Mouse (Mus musculus): Measurements from ENCODE around the gene Uaca.

Uaca gene

GRCm38 (mm10) chr9:60794210-60794840 is at the start of gene Uaca:
Gene Uaca (plus strand): TSS chr9:60794542.
- DNase-seq, result peak; percentile 57

DNA sequence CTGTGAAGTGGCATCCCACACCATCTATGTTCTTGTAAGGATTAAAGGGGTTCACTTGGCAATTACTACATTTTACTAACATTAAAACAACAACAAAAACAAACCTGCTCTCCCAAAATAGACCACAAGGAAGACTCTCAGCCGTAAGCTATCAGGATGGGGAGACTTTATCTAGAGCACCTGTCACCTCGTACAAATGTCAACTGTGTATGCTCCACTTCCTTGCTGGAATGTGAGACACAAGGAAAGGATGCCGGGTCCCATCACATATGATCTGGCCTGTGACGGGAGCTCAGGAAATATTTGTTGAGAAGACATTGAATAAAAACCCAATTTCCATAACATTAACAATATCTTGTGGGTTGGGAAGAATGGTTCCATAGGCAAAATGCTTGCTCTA is 49.4 kb upstream of the Uaca start:
- DNase-seq, result no peak

GRCm38 (mm10) chr9:60746561-60746960 is 47.8 kb upstream of the Uaca start:
- no peak for DNase-seq

DNA sequence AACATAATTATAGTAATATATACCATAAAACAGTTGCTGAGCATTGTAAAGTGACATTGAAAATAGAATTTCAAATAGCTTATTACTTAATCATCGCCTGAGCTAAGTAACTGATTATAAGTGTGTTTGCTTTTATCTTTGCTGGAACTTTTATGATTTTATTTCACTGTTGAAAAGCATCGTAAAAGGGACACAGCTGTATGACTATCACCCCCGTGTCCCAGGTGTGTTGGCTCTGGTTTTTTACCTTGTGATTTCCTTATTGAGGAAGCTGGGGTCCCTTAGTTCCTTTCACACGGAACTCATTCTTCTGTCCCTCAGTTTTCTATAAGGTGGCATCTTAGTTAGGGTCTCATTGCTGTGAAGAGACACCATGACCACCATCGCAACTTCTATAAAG is 46.7 kb upstream of the Uaca start:
- no peak for DNase-seq

- no peak for DNase-seq
These were observed 46.2 kb upstream of the Uaca start for GRCm38 (mm10) chr9:60748191-60748590.

DNA sequence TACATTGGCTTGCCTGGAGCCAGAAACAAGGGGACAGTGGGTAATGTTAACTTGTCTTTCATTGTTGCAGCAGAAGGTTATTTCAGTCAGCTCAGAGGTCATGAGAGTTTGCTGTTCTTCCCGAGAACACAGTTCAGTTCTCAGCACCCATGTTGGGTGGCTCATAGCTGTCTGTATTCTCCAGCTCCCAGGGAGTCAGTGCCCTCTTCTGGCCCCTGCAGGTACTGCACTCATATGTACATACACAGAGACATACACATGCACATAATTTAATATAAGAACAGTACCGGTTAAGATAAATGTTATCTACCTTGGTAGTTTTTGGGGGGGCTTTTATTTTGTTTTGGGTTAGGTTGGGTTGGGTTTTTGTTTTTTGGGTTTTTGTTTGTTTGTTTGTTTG is 45.2 kb upstream of the Uaca start:
- no peak for DNase-seq

GRCm38 (mm10) chr9:60751098-60751497 is 43.2 kb upstream of the Uaca start:
- no peak for DNase-seq

DNA sequence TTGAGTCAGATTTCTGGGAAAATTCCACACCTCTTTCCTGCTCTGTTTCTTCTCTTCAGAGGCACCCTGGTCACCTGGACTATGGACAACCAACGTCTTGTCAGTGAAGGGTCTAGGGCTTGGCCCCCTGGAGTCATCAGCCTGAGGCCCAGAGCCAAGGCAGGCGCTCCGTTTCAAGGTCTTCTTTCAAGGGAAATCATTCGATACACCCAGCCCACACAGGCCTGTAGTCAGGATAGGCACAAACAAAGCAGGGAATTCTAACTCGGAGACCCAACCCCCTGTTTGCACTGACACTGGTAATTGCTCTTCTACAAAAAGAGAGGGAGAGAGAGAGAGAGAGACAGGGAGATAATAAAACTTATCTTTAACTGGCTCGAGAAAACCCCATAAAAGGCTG is 42.4 kb upstream of the Uaca start:
- no peak for DNase-seq

- no peak for DNase-seq
These were observed 41.7 kb upstream of the Uaca start for GRCm38 (mm10) chr9:60752636-60753035.

DNA sequence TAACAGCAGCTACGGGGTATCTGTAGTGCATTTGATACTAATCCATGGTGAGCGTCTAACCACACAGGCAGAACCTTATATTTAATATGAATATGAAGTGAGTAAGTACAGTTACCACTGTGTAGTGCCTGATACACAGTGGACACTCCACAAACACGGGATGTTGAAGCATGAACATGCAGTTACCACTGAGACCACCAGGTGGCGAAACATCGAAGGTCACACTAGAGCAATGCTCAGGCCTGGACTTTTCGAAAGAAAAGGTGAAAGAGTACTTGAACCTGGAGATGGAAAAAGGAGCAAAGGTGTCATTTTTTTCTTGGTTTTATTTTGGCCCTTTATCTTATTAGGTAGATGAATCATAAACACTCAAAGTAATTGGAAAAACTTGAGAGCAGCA is 38.1 kb upstream of the Uaca start:
- peak; percentile 20 for DNase-seq

DNA sequence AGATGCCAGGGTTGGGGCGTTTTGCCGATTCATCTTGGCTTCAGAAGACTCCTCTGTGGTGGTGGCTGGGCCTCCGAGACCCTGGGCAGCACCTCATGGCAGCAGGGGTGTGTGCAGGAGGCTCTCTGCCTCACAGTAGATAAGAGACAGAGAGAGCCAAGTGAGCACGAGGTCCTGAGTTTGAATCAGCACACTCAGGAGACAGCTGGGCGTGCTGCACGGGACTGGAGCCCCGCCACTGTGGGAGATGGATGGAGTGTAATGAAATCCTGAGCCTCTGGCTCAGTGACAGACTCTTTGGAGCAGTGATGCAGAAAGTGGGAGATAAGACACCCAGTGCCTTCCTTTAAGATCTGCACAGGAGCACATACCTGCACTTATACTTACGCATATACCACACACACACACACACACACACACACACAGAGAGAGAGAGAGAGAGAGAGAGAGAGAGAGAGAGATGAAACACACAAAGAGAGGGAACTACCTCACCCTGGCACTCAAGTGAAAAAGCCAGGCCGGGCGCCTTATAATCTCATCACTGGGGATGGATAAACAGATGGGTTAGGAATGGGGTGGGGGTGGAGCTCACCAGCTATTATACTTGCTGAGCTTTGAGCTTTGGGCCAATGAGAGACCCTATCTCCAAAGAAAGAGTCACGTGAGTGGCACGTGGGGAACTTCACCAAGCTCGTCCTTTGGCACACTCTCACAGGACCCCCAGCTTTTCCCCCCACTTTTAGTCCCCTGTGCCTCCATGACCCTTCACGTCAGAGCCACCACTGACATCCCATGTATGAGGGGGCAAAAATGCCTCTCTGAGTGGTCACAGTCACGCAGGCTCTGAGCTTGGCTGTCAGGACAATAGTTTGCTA is 37.2 kb upstream of the Uaca start:
- DNase-seq, result no peak

DNA sequence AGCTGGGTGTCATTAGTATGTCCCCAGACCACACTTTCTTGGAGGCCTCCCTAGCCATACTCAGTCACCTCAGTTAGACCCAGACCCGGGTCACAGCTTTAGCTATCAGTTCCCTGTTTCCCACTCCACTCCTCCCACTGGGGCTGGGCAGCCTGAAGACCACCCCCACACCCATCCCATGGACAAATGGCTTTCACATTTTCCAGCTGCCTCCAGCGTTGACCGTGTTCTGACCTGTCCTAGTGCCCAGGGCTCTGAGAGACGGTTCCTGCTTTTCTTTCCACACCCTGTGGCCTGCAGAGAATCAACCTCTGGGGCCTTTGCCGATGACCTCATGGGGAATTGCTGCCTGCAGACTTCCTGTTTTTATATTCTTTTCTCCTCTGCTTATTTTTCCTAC is 36.5 kb upstream of the Uaca start:
- no peak for DNase-seq

DNA sequence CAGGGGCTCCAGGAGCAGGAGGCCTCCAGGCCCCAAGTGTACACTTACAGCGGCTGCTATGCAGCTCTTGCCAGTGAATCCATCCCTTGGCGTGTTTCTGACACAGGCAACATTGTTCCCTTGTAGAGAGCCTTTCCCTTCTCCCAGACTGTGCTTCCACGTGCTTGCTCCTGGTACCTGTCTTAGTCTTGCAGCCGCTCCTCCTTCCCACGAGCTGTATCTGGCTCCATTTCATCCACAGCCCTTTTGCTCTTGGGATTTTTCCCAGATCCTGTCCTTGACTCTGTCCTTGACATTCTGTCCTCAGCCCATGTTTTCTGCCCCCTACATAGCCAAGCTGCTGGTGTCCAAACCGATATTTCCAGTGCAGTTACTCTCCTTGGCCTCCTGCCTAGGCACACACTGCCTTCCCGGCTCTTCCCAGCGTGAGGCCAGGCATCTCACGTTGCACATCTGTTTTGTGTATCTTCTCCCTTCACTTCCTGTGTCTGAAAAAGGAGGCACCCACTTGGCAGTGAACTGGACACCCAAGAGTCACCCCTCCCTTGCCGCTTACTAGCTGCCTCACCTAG is 34.8 kb upstream of the Uaca start:
- no peak for DNase-seq

DNA sequence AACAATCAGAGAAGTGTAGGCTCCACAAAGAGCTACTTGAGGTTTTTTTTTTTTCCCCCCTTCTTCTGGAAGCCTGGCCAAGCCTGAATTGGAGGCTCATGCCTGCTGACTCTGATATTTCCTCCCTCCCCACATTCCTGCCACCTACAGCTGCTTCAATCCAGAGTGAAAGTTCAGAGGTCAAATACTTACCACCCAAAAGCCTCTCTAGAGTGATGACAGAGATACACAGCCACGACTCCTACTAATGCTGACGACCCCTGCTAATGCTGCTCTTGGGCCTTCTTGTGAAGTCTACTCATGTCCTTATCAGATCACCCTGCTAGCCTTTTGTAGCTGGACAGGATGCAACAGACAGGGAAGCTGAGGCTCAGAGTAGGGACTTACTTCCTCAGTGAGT is 29.2 kb upstream of the Uaca start:
- no peak for DNase-seq

GRCm38 (mm10) chr9:60768393-60768792 is 25.9 kb upstream of the Uaca start:
- no peak for DNase-seq

GRCm38 (mm10) chr9:60769711-60770111 is 24.6 kb upstream of the Uaca start:
- no peak for DNase-seq

DNA sequence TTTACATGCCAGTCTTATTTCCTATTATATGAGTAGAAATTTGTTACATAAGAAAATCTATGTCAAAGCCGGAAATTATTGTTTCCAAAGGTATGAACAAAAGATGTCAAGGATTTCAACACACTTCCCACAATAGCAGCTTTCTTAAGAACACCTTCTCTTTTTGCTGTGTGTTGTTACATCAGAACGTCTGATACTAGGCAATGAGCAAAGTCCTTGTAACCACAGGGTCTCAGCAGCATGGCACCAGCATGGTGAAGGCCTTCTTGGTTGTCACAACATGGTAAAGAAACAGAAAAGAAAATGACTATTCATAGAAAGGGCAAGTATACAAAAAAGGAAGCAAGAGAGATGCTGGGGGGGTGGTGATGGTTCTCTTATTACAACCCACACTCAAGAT is 20.6 kb upstream of the Uaca start:
- no peak for DNase-seq

DNA sequence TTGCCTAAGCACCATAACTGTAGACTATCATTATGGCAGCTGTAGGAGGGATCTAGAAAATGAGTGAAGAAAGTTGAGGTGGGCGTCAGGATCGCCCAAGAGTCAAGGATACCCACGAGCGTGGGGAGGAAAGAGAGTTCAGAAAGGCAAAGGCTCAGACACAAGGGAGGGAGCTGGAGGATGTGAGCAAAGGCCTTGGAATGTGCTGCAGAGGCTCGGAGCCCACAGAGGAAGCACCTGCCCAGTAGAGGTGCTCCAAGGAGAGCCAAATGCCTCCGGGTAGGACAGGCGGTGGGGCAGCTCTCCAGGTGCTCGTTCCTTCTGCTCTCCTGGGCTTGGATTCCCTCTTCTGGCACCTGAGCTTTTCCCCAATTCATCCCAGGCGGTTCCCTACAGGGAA is 17.4 kb upstream of the Uaca start:
- no peak for DNase-seq

GRCm38 (mm10) chr9:60782057-60782789 is 12.1 kb upstream of the Uaca start:
- no peak for DNase-seq

- no peak for DNase-seq
These were observed 9.3 kb upstream of the Uaca start for GRCm38 (mm10) chr9:60785069-60785468.

DNA sequence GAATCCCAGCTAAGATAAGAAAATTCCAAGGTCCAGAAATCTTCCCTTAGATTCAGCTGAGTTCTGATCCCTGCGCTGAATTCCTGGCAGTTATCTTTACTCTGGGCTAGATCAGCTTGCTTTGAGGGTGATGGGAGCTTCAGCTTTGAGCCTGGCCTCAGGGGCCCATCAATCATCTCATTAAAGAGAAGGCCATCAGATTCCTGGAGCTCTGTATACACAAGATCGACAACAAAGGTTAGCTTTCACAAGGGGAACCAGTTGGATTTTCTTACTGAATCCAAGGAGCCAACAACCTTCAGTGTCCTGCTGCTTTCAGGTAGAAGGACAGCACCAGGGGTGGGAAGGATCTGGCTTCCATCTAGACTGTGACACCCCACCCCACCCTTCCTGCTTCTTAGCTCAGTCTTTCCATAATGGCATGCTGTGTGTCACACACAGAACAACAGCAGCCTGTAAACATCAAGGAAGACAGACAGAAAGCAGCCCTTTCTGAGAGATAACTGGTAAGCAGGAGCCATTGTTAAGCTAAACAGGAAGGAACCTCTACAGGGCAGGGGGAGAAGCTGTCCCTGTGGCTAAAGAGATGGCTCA is 6.7 kb upstream of the Uaca start:
- DNase-seq, result no peak

DNA sequence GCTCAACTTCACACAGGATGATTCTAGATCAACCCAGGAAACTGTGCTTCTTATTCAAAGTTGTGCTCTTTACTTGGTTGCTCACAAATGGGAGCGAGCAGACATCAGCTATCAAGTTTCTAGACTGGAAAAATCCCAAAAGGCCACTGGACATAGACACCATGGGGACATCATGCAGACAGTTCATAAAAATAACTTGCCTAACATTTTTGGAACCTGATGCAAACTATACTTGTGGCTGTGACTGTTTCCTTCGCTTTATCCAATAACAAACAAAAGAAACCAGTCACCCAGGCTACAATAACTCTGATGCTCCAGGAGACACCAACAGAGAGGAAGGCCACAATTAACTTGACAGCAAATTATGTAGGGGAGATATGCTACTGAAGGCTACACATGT is 4.1 kb upstream of the Uaca start:
- no peak for DNase-seq

- DNase-seq, result no peak
These were observed 554 bp downstream of the Uaca start for GRCm38 (mm10) chr9:60794841-60795351.
